Mouse (Mus musculus) urinary bladder, adult 18-20 months (tissue): ENCODE results near the gene Dhrs3.

Experiments
- DNase-seq, 2 experiments: peaks; one replicate each; pipeline ENCODE4 v3.0.0; 2022; ENCODE audit warnings: low spot score in 2 of 2, mixed read lengths in 2 of 2

The Dhrs3 gene

GRCm38 (mm10) chr4:144892133-144892936, at the start of gene Dhrs3:
Gene Dhrs3 (plus strand): TSS chr4:144892827.
- DNase-seq: peak; percentile 85 to 89

- no peak for DNase-seq
These were observed 30.7 kb upstream of the Dhrs3 start for GRCm38 (mm10) chr4:144861756-144862505.

- DNase-seq: no peak
These were observed 24.7 kb upstream of the Dhrs3 start for GRCm38 (mm10) chr4:144867926-144868325.

DNA sequence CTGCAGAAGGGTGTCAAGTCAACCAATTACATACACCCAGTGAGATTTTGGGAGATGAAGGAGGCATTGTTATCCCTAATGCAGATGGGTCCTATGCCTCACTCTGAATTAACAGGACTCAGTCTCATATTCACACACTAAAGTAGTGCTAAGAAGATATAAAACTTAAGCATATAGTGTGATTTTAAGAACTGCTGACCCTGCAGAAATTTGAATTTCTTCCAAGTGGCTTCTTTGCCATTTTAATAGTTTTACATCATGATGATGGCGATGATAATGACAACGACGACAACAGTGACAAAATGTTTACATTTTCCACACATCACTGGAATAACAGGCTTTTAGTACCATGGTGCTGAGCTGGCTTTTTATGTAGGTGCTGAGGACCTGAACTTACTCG, 24.0 kb upstream of the Dhrs3 start:
- DNase-seq: no peak

- no peak for DNase-seq
These were observed 19.7 kb upstream of the Dhrs3 start for GRCm38 (mm10) chr4:144872905-144873304.

- DNase-seq: no peak
These were observed 17.0 kb upstream of the Dhrs3 start for GRCm38 (mm10) chr4:144875576-144876093.

GRCm38 (mm10) chr4:144879549-144879948, 13.1 kb upstream of the Dhrs3 start:
- no peak for DNase-seq

- DNase-seq: no peak
These were observed 11.3 kb upstream of the Dhrs3 start for GRCm38 (mm10) chr4:144881376-144881775.

DNA sequence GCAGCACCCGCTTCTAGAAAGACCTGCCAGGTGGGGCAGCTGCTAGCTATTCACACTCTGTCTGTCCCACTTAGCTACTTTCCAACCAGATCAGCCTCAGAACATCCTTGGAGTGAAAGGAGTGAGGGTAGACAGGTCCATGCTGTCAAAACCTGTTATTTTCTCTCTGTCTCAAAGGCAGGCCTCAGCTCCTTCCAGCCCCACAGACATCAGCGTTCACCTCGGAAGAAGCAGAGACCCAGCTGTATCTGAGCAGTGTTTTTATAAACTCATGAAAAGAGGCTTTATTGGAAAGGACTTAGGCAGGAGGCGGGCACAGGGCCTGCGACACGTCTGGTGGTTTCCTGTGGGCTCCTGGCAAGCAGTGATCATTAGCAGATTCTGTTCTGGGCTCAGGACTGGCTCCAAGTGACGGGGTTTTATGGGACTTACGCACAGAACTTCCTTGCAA, 9.7 kb upstream of the Dhrs3 start:
- no peak for DNase-seq

DNA sequence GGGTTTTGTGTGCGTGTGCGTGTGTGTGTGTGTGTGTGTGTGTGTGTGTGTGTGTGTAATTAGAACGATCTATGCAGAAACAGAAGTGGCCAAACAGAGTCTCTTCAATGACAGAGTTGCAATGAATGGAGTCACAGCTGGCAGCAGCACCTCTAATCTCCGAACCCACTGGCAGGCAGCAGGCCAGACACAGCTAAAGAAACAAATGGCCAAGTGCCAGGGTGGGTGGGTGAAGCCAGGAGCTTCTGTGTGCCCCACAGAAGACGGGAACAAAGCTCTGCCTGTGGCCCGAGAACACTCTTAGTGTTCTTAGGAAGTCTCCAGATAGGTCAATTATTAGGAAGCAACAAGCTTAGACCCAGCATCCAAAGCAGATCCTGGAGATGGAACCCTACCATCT, 6.2 kb upstream of the Dhrs3 start:
- no peak for DNase-seq

DNA sequence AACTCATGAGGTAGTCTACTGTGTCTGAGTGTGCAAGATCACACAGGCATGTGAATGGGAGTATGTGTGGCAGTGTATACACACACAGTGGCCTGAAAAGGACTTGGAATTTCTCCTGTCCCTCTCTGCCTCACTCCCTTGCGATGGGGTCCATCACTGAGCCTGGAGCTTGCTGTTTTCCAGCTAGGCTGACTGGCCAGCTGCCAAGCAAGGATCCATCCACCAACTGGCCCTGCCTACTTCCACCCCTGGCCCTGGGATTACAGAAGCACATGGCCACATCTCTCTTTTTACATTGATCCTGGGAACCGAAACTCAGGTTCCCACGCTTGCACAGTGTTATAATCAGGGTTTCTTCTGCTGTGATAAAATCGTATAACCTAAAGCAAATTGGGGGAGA, 3.9 kb upstream of the Dhrs3 start:
- DNase-seq: no peak

- no peak for DNase-seq
These were observed 2.9 kb upstream of the Dhrs3 start for GRCm38 (mm10) chr4:144889505-144890301.

DNA sequence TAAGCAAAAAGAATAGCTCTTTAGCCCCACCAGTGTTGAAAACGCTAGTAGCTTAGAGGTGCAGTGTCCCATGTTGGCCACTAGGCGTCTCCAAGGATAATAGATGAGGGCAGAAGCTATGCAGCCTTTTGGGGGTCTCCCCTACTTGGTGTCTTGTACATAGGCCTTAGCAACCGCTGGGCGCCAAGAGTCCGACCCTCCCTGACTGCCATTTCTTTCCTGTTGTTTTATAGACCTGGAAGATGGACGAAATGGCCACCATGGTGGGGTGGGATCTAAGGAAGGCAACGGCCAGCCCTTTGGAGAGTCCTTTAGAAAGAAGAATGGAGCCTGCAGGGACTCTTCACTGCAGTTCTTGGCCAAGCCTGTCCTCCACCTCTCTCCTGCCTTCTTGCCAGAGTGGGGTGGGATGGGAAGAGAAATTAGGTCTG, 1.9 kb upstream of the Dhrs3 start:
- DNase-seq: no peak

- DNase-seq: peak in 1 of 2 experiments; percentile 82
These were observed 1.4 kb upstream of the Dhrs3 start for GRCm38 (mm10) chr4:144891121-144891711.

- DNase-seq: no peak
These were observed 889 bp upstream of the Dhrs3 start for GRCm38 (mm10) chr4:144891743-144892132.

DNA sequence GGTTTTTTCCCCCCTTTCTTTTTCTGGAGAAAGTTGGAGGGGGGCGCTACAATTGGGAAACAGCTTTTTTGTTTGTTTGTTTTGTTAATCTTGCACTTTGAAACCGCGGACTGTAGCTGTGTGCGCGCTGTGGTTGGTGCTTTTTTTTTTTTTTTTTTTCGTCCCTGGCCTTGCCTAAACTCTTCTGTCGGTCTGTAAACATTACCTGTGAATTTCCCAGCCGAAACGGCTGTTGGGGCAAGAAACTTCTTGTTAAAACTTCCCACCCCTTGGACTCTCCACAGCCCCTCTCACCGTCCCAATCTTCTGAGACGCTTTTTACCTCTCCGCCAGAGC, 278 bp downstream of the Dhrs3 start:
- no peak for DNase-seq

- no peak for DNase-seq
These were observed 1.2 kb downstream of the Dhrs3 start for GRCm38 (mm10) chr4:144893561-144894486.

GRCm38 (mm10) chr4:144894487-144895210, 2.0 kb downstream of the Dhrs3 start:
- no peak for DNase-seq

- DNase-seq: no peak
These were observed 2.6 kb downstream of the Dhrs3 start for GRCm38 (mm10) chr4:144895211-144895590.

GRCm38 (mm10) chr4:144896321-144896720, 3.7 kb downstream of the Dhrs3 start:
- DNase-seq: no peak
